Mouse (Mus musculus): ENCODE results near the gene Aimp2.

GRCm38 (mm10) chr5:143893396-143893795, 16.3 kb downstream of the Aimp2 start:
- TF ChIP-seq EP300 (IDR thresholded peaks at IDR 0.05; ENCODE audit: low read depth) (no peak), CTCF (IDR thresholded peaks at IDR 0.05; ENCODE audit: low read depth) (no peak)
